Mouse (Mus musculus) midbrain, embryonic 13.5 days (tissue): ENCODE data around the gene Tas2r121. TPM values are rescaled to one million over a fixed set of nuclear protein-coding genes. Genes with fewer than 3 reads are reported as not detected.
"Not testable (repeated sequence)": the region's sequence is repeated elsewhere in the genome, so short reads cannot be mapped to it uniquely, and the experiment has no call there.

Experiments used
- ATAC-seq: fragments of 200-750 bp; cut with Nextera tagmentation; 2 replicates; pipeline ENCODE4 v1.8.0; 2017; ENCODE audit warnings: mild to moderate bottlenecking, moderate TSS enrichment, moderate library complexity
- H3K27ac ChIP-seq: fragments of 300-500 bp; sonication (generic); 2 replicates; pipeline ENCODE4 v1.5.1; 2015; ENCODE audit warnings: inconsistent platforms, mild to moderate bottlenecking, moderate library complexity
- H3K27me3 ChIP-seq: fragments of 300-500 bp; sonication (generic); 2 replicates; pipeline ENCODE4 v1.6.1; 2015; ENCODE audit warnings: mild to moderate bottlenecking, inconsistent platforms
- H3K36me3 ChIP-seq: fragments of 300-500 bp; sonication (generic); 2 replicates; pipeline ENCODE4 v1.6.1; 2015; ENCODE audit warnings: mild to moderate bottlenecking, inconsistent platforms
- H3K4me1 ChIP-seq: fragments of 300-500 bp; sonication (generic); replicated peaks from 2 replicates; pipeline ENCODE4 v1.6.1; 2015; ENCODE audit warnings: inconsistent platforms
- H3K4me2 ChIP-seq: fragments of 300-500 bp; sonication (generic); replicated peaks from 2 replicates; pipeline ENCODE4 v1.6.1; 2015; ENCODE audit warnings: moderate library complexity, mild to moderate bottlenecking, inconsistent platforms
- H3K4me3 ChIP-seq: fragments of 300-500 bp; sonication (generic); replicated peaks from 2 replicates; pipeline ENCODE4 v1.5.1; 2015; ENCODE audit warnings: mild to moderate bottlenecking, inconsistent platforms
- H3K9ac ChIP-seq: fragments of 300-500 bp; sonication (generic); replicated peaks from 2 replicates; pipeline ENCODE4 v1.6.1; 2015; ENCODE audit warnings: mild to moderate bottlenecking, inconsistent platforms
- H3K9me3 ChIP-seq: fragments of 300-500 bp; sonication (generic); 2 replicates; pipeline ENCODE4 v1.6.1; 2016; ENCODE audit warnings: mild to moderate bottlenecking, inconsistent platforms
- WGBS: fragments of 180-500 bp; shearing (Covaris S2); methylation state at CpG from one replicate; pipeline ENCODE4 v1.1.7; 2015; 5-methylcytosine and 5-hydroxymethylcytosine counted together
- polyA plus RNA-seq: library from polyadenylated mRNA; unstranded; fragments of >200 nt; fragmentation: Nextera tagmentation; extraction: Ambion mirVana; gene quantifications from 2 replicates; pipeline ENCODE4 v1.2.1, GENCODE M21; 2015

Tas2r121 gene
- not detected in 2 replicates for polyA plus RNA-seq

GRCm38 (mm10) chr6:132700907-132701306 is at the start of gene Tas2r121:
Gene Tas2r121, minus strand, starts transcription at chr6:132701007.
- H3K27me3 ChIP-seq = no peaks in the 10 kb centered on the region
- no peak for ATAC-seq
- no peaks in the 10 kb centered on the region for H3K36me3 ChIP-seq
- no peaks in the 10 kb centered on the region for H3K4me1 ChIP-seq
- H3K4me2 ChIP-seq = no peak within 1 kb of the TSS
- H3K9me3 ChIP-seq = no peaks in the 10 kb centered on the region
- no peak within 1 kb of the TSS for H3K4me3 ChIP-seq
- no peak within 1 kb of the TSS for H3K27ac ChIP-seq
- no peak within 1 kb of the TSS for H3K9ac ChIP-seq
- WGBS = 83% methylated on average over 1 of the region's 1 CpGs

- no peaks in the 10 kb centered on the region for H3K36me3 ChIP-seq
- no peak overlapping the region for H3K4me2 ChIP-seq
- H3K27ac ChIP-seq = no peak overlapping the region
- no peak for ATAC-seq
- no peak overlapping the region for H3K4me3 ChIP-seq
- H3K4me1 ChIP-seq = no peaks in the 10 kb centered on the region
- no peaks in the 10 kb centered on the region for H3K9me3 ChIP-seq
- WGBS = 82% methylated on average over 2 of the region's 2 CpGs
- H3K9ac ChIP-seq = no peak overlapping the region
- no peaks in the 10 kb centered on the region for H3K27me3 ChIP-seq
Measured at GRCm38 (mm10) chr6:132750206-132750605, 49.4 kb upstream of the Tas2r121 start.

- ATAC-seq = no peak
Measured at GRCm38 (mm10) chr6:132737935-132738334, 37.1 kb upstream of the Tas2r121 start, which contains the start of gene Tas2r115. Gene Tas2r115, minus strand, starts transcription at chr6:132738035.

GRCm38 (mm10) chr6:132711828-132712227 is 11.0 kb upstream of the Tas2r121 start, which contains the start of gene Tas2r122:
Gene Tas2r122, minus strand, starts transcription at chr6:132711928.
- Histone ChIP-seq H3K27me3 (no peaks in the 10 kb centered on the region), H3K36me3 (no peaks in the 10 kb centered on the region), H3K9me3 (peaks cover 4% of the 10 kb centered on the region; the same call in 1 of the 2 replicates), H3K4me2 (no peak within 1 kb of the TSS), H3K4me1 (no peaks in the 10 kb centered on the region), H3K4me3 (no peak within 1 kb of the TSS), H3K9ac (no peak within 1 kb of the TSS), H3K27ac (no peak within 1 kb of the TSS)
- no peak for ATAC-seq
- WGBS = 90% methylated on average over 3 of the region's 3 CpGs

More at GRCm38 (mm10) chr6:132737935-132738334, 37.1 kb upstream of the Tas2r121 start, which contains the start of gene Tas2r115:
- Histone ChIP-seq H3K36me3 (no peaks in the 10 kb centered on the region), H3K9ac (no peak within 1 kb of the TSS), H3K4me2 (no peak within 1 kb of the TSS), H3K4me3 (no peak within 1 kb of the TSS), H3K9me3 (no peaks in the 10 kb centered on the region), H3K27ac (no peak within 1 kb of the TSS), H3K4me1 (no peaks in the 10 kb centered on the region), H3K27me3 (no peaks in the 10 kb centered on the region)
- 76% methylated on average over 2 of the region's 2 CpGs for WGBS

- H3K4me1 ChIP-seq, H3K36me3 ChIP-seq, H3K27me3 ChIP-seq, H3K9me3 ChIP-seq, H3K27ac ChIP-seq, H3K9ac ChIP-seq, ATAC-seq, H3K4me2 ChIP-seq, H3K4me3 ChIP-seq: not testable (repeated sequence)
- WGBS = 91% methylated on average over 7 of the region's 7 CpGs
Measured at GRCm38 (mm10) chr6:132691596-132691995, 9.2 kb downstream of the Tas2r121 start.

GRCm38 (mm10) chr6:132656653-132657052 is 44.2 kb downstream of the Tas2r121 start, which contains the start of gene Tas2r120:
Gene Tas2r120, plus strand, starts transcription at chr6:132656953.
- no peak within 1 kb of the TSS for H3K4me3 ChIP-seq
- no peak within 1 kb of the TSS for H3K9ac ChIP-seq
- ATAC-seq = no peak
- H3K36me3 ChIP-seq = no peaks in the 10 kb centered on the region
- 0 out of 2 replicates have a peak, but pooled peaks cover 3% of the 10 kb centered on the region for H3K9me3 ChIP-seq
- H3K27me3 ChIP-seq = no peaks in the 10 kb centered on the region
- H3K4me1 ChIP-seq = no peaks in the 10 kb centered on the region
- no peak within 1 kb of the TSS for H3K4me2 ChIP-seq
- H3K27ac ChIP-seq = no peak within 1 kb of the TSS

- WGBS = 80% methylated on average over 1 of the region's 1 CpGs
- Histone ChIP-seq H3K27me3 (no peaks in the 10 kb centered on the region), H3K4me1 (no peaks in the 10 kb centered on the region), H3K36me3 (no peaks in the 10 kb centered on the region), H3K9me3 (no peaks in the 10 kb centered on the region), H3K4me2 (no peak within 1 kb of the TSS), H3K27ac (no peak within 1 kb of the TSS), H3K4me3 (no peak within 1 kb of the TSS), H3K9ac (no peak within 1 kb of the TSS)
- ATAC-seq = no peak
Measured at GRCm38 (mm10) chr6:132651426-132651825, 49.4 kb downstream of the Tas2r121 start, which contains the start of gene A630073D07Rik. Gene A630073D07Rik, minus strand, starts transcription at chr6:132651526.

Other genes starting within 250 kb of the Tas2r121 start
- not detected in 2 replicates for gene Prh1, start 131.2 kb downstream of the Tas2r121 start, polyA plus RNA-seq
- not detected in 2 replicates for gene Prp2, start 105.1 kb downstream of the Tas2r121 start, polyA plus RNA-seq
- gene A630073D07Rik, start 49.5 kb downstream of the Tas2r121 start, polyA plus RNA-seq = not detected in 2 replicates
- not detected in 2 replicates for gene Tas2r120, start 44.1 kb downstream of the Tas2r121 start, polyA plus RNA-seq
- not detected in 2 replicates for gene Tas2r122, start 10.9 kb upstream of the Tas2r121 start, polyA plus RNA-seq
- not detected in 2 replicates for gene Tas2r115, start 37.0 kb upstream of the Tas2r121 start, polyA plus RNA-seq
- gene Tas2r124, start 53.7 kb upstream of the Tas2r121 start, polyA plus RNA-seq = not detected in 2 replicates
- gene Tas2r102, start 61.1 kb upstream of the Tas2r121 start, polyA plus RNA-seq = not detected in 2 replicates
- gene Tas2r136, start 77.2 kb upstream of the Tas2r121 start, polyA plus RNA-seq = not detected in 2 replicates
- gene Tas2r117, start 101.8 kb upstream of the Tas2r121 start, polyA plus RNA-seq = not detected in 2 replicates
- not detected in 2 replicates for gene Tas2r123, start 146.1 kb upstream of the Tas2r121 start, polyA plus RNA-seq
- not detected in 2 replicates for gene Tas2r116, start 154.4 kb upstream of the Tas2r121 start, polyA plus RNA-seq
- gene Tas2r110, start 167.0 kb upstream of the Tas2r121 start, polyA plus RNA-seq = not detected in 2 replicates
- gene Tas2r113, start 192.0 kb upstream of the Tas2r121 start, polyA plus RNA-seq = not detected in 2 replicates
- not detected in 2 replicates for gene Tas2r125, start 208.6 kb upstream of the Tas2r121 start, polyA plus RNA-seq